Mouse (Mus musculus) ovary, adult 18-20 months (tissue): Measurements from ENCODE around the gene Cd302.

Source experiments
- DNase-seq: peaks from one replicate; pipeline ENCODE4 v3.0.0; 2022; ENCODE audit warnings: low spot score, mixed read lengths

Gene Cd302

GRCm38 (mm10) chr2:60284467-60284821 lies at the start of gene Cd302:
Cd302 (minus strand) TSS chr2:60284488.
- DNase-seq: no peak

GRCm38 (mm10) chr2:60328641-60329040 lies 44.4 kb upstream of the Cd302 start:
- no peak for DNase-seq

- DNase-seq: no peak
Measured at GRCm38 (mm10) chr2:60327581-60327980, 43.3 kb upstream of the Cd302 start.

- no peak for DNase-seq
Measured at GRCm38 (mm10) chr2:60326948-60327347, 42.7 kb upstream of the Cd302 start.

GRCm38 (mm10) chr2:60323411-60323810 lies 39.1 kb upstream of the Cd302 start:
- DNase-seq: no peak

GRCm38 (mm10) chr2:60322031-60322726 lies 37.9 kb upstream of the Cd302 start:
- no peak for DNase-seq

- no peak for DNase-seq
Measured at GRCm38 (mm10) chr2:60303796-60304195, 19.5 kb upstream of the Cd302 start.

GRCm38 (mm10) chr2:60299323-60299722 lies 15.0 kb upstream of the Cd302 start:
- no peak for DNase-seq

GRCm38 (mm10) chr2:60298266-60298665 lies 14.0 kb upstream of the Cd302 start:
- no peak for DNase-seq

- no peak for DNase-seq
Measured at GRCm38 (mm10) chr2:60291381-60291780, 7.1 kb upstream of the Cd302 start.

- no peak for DNase-seq
Measured at GRCm38 (mm10) chr2:60289451-60289850, 5.2 kb upstream of the Cd302 start.

GRCm38 (mm10) chr2:60288606-60289005 lies 4.3 kb upstream of the Cd302 start:
- no peak for DNase-seq

GRCm38 (mm10) chr2:60285107-60285617 lies 874 bp upstream of the Cd302 start:
- DNase-seq: no peak

GRCm38 (mm10) chr2:60283751-60284466 lies 379 bp downstream of the Cd302 start:
- DNase-seq: peak; percentile 69

GRCm38 (mm10) chr2:60283208-60283750 lies 1.0 kb downstream of the Cd302 start:
- DNase-seq: no peak

- no peak for DNase-seq
Measured at GRCm38 (mm10) chr2:60282625-60283024, 1.7 kb downstream of the Cd302 start.

- no peak for DNase-seq
Measured at GRCm38 (mm10) chr2:60278627-60279026, 5.7 kb downstream of the Cd302 start.

- no peak for DNase-seq
Measured at GRCm38 (mm10) chr2:60269856-60270479, 14.3 kb downstream of the Cd302 start.

GRCm38 (mm10) chr2:60267567-60267966 lies 16.7 kb downstream of the Cd302 start:
- DNase-seq: no peak

GRCm38 (mm10) chr2:60260621-60261350 lies 23.5 kb downstream of the Cd302 start:
- no peak for DNase-seq

GRCm38 (mm10) chr2:60259186-60259585 lies 25.1 kb downstream of the Cd302 start:
- DNase-seq: no peak

- no peak for DNase-seq
Measured at GRCm38 (mm10) chr2:60256751-60257150, 27.5 kb downstream of the Cd302 start.
